Mouse (Mus musculus) liver, postnatal 0 days (tissue): ENCODE results near the gene Tmem202.

Experiments
- CTCF ChIP-seq: sonication (generic); IDR thresholded peaks from 2 replicates; pipeline ENCODE4 v1.5.1; 2016; ENCODE audit warnings: antibody characterized with exemption, low read depth
- EP300 ChIP-seq: IDR thresholded peaks from 2 replicates; pipeline ENCODE4 v1.6.1; 2016; ENCODE audit warnings: antibody characterized with exemption, low read depth, mild to moderate bottlenecking

DNA sequence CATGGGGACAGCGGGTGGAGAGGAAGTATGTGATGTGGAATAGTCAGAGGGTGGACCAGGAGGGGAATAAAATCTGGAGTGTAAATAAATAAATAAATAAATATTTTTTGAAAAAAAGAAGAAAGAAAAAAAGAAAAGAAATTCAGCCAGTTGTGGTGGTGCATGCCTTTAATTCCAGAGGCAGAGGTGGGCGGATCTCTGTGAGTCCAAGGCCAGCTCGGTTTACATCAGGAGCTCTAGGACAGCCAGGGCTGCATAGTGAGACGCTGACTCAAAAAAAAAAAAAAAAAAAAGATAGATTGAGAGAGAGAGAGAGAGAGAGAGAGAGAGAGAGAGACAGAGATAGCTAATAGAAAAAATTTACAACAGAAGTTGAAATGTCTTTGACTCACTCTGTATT is 27.3 kb downstream of the Tmem202 start:
- TF ChIP-seq EP300 (no peak), CTCF (no peak)
